Mouse (Mus musculus): Measurements from ENCODE around the gene Vmn1r55.
A peak's percentile ranks its signal among the peaks of the same experiment; 100 is the strongest.
"Not testable (repeated sequence)": the region's sequence is repeated elsewhere in the genome, so short reads cannot be mapped to it uniquely, and the experiment has no call there.

Gene Vmn1r55

GRCm38 (mm10) chr7:5149570-5149969 is at the start of gene Vmn1r55:
Gene Vmn1r55 (minus strand): TSS chr7:5149670.
- not testable (repeated sequence) for DNase-seq

- DNase-seq, result not testable (repeated sequence)
These were observed 47.2 kb upstream of the Vmn1r55 start, which contains the start of gene Vmn1r56 for GRCm38 (mm10) chr7:5196647-5197046. Gene Vmn1r56 (minus strand): TSS chr7:5196747.

- peak; percentile 81 for DNase-seq
These were observed 23.7 kb downstream of the Vmn1r55 start, which contains the start of gene Rasl2-9 for GRCm38 (mm10) chr7:5125549-5126406. Gene Rasl2-9 (minus strand): TSS chr7:5125950.

GRCm38 (mm10) chr7:5125078-5125477 is 24.4 kb downstream of the Vmn1r55 start:
- no peak for DNase-seq

GRCm38 (mm10) chr7:5116850-5117249 is 32.6 kb downstream of the Vmn1r55 start, which contains the start of gene Rfpl4:
Gene Rfpl4 (minus strand): TSS chr7:5116950.
- DNase-seq, result no peak

- DNase-seq, result no peak
These were observed 36.8 kb downstream of the Vmn1r55 start for GRCm38 (mm10) chr7:5112701-5113100.

GRCm38 (mm10) chr7:5109301-5109700 is 40.2 kb downstream of the Vmn1r55 start:
- no peak for DNase-seq

GRCm38 (mm10) chr7:5108272-5108671 is 41.2 kb downstream of the Vmn1r55 start:
- DNase-seq, result no peak

- DNase-seq, result no peak
These were observed 46.9 kb downstream of the Vmn1r55 start for GRCm38 (mm10) chr7:5102564-5102963.

GRCm38 (mm10) chr7:5101066-5101663 is 48.3 kb downstream of the Vmn1r55 start:
- no peak for DNase-seq

GRCm38 (mm10) chr7:5099796-5100195 is 49.7 kb downstream of the Vmn1r55 start:
- no peak for DNase-seq

GRCm38 (mm10) chr7:5098769-5099168 is 50.7 kb downstream of the Vmn1r55 start:
- DNase-seq, result no peak

- DNase-seq, result no peak
These were observed 56.5 kb downstream of the Vmn1r55 start for GRCm38 (mm10) chr7:5092831-5093510.

GRCm38 (mm10) chr7:5092381-5092780 is 57.1 kb downstream of the Vmn1r55 start:
- DNase-seq, result no peak

- DNase-seq, result no peak
These were observed 58.3 kb downstream of the Vmn1r55 start for GRCm38 (mm10) chr7:5091008-5091728.

GRCm38 (mm10) chr7:5089853-5090252 is 59.6 kb downstream of the Vmn1r55 start:
- DNase-seq, result no peak

GRCm38 (mm10) chr7:5087886-5088285 is 61.6 kb downstream of the Vmn1r55 start:
- DNase-seq, result no peak

- no peak for DNase-seq
These were observed 62.5 kb downstream of the Vmn1r55 start for GRCm38 (mm10) chr7:5086921-5087440.

GRCm38 (mm10) chr7:5085512-5085911 is 64.0 kb downstream of the Vmn1r55 start:
- DNase-seq, result no peak

GRCm38 (mm10) chr7:5083325-5084105 is 66.0 kb downstream of the Vmn1r55 start:
- DNase-seq, result no peak

- DNase-seq, result no peak
These were observed 67.5 kb downstream of the Vmn1r55 start for GRCm38 (mm10) chr7:5081939-5082338.

GRCm38 (mm10) chr7:5081241-5081640 is 68.2 kb downstream of the Vmn1r55 start:
- DNase-seq, result no peak

Data from thymus, postnatal 4 days (tissue).